Mouse (Mus musculus) kidney, adult 2 months (tissue): Measurements from ENCODE around the gene Rnf212. TPM values are rescaled to one million over a fixed set of nuclear protein-coding genes. Genes with fewer than 3 reads are reported as not detected.

Experiments used
- DNase-seq: peaks from one replicate; pipeline ENCODE4 v3.0.0; 2021
- H3K27ac ChIP-seq: fragments of 200-500 bp; 2 replicates; pipeline ENCODE4 v1.5.1; 2012; ENCODE audit warnings: low read depth, low read length, control low read depth, inconsistent platforms; ENCODE audit not compliant: insufficient read depth
- H3K27me3 ChIP-seq: fragments of 200-500 bp; replicated peaks from 2 replicates; pipeline ENCODE4 v1.6.1; 2012; ENCODE audit warnings: mild to moderate bottlenecking, moderate library complexity, low read length, inconsistent platforms; ENCODE audit not compliant: control insufficient read depth, insufficient read depth
- H3K36me3 ChIP-seq: fragments of 200-500 bp; 2 replicates; pipeline ENCODE4 v1.6.1; 2012; ENCODE audit warnings: mild to moderate bottlenecking, moderate library complexity, low read length, inconsistent platforms; ENCODE audit not compliant: control insufficient read depth, insufficient read depth
- H3K4me1 ChIP-seq: fragments of 200-500 bp; 2 replicates; pipeline ENCODE4 v1.6.1; 2011; ENCODE audit warnings: low read length; ENCODE audit not compliant: control insufficient read depth, insufficient read depth
- H3K4me3 ChIP-seq: fragments of 200-500 bp; 2 replicates; pipeline ENCODE4 v1.5.1; 2011; ENCODE audit warnings: mild to moderate bottlenecking, low read depth, low read length, control low read depth; ENCODE audit not compliant: insufficient read depth
- CTCF ChIP-seq: fragments of 200-500 bp; conservative IDR thresholded peaks from 2 replicates; pipeline ENCODE4 v1.5.1; 2011; ENCODE audit warnings: low read depth, mild to moderate bottlenecking, control low read depth, low read length, moderate library complexity, mixed read lengths; ENCODE audit not compliant: insufficient read depth, insufficient read length
- POLR2A ChIP-seq: fragments of 200-500 bp; IDR thresholded peaks from one replicate; pipeline ENCODE4 v1.6.1; 2011; ENCODE audit warnings: low read depth, low read length, control low read depth
- WGBS: fragments of 180-500 bp; shearing (Covaris S2); methylation state at CpG from one replicate; pipeline ENCODE4 v1.1.7; 2018; 5-methylcytosine and 5-hydroxymethylcytosine counted together
- polyA plus RNA-seq: library from polyadenylated mRNA; depleted of rRNA; stranded (reverse); fragments of >200 nt; gene quantifications from 2 replicates; pipeline ENCODE4 v1.2.3, GENCODE M21; 2012

Gene Rnf212
- polyA plus RNA-seq, 1 experiment: not detected

- Histone ChIP-seq H3K36me3 (no peaks in the 10 kb centered on the region), H3K4me1 (peaks cover 3% of the 10 kb centered on the region; the same call in 1 of the 2 replicates), H3K27ac (no peak overlapping the region), H3K27me3 (no peaks in the 10 kb centered on the region), H3K4me3 (no peak overlapping the region)
- no peak for DNase-seq
- WGBS: 63% methylated on average over 4 of the region's 4 CpGs
- TF ChIP-seq CTCF (no peak), POLR2A (no peak)
These were observed 77.4 kb downstream of the Rnf212 start for GRCm38 (mm10) chr5:108697341-108697753.

GRCm38 (mm10) chr5:108696542-108696941 is 78.2 kb downstream of the Rnf212 start:
- DNase-seq: no peak
- 61% methylated on average over 3 of the region's 3 CpGs for WGBS
- no peak overlapping the region for H3K4me3 ChIP-seq
- peaks cover 3% of the 10 kb centered on the region; the same call in 1 of the 2 replicates for H3K4me1 ChIP-seq
- TF ChIP-seq CTCF (no peak), POLR2A (no peak)
- no peak overlapping the region for H3K27ac ChIP-seq
- H3K36me3 ChIP-seq: no peaks in the 10 kb centered on the region
- no peaks in the 10 kb centered on the region for H3K27me3 ChIP-seq

GRCm38 (mm10) chr5:108695861-108696260 is 78.9 kb downstream of the Rnf212 start:
- WGBS: 97% methylated on average over 12 of the region's 12 CpGs
- Histone ChIP-seq H3K4me3 (no peak overlapping the region), H3K36me3 (no peaks in the 10 kb centered on the region)

GRCm38 (mm10) chr5:108694352-108695261 is 80.2 kb downstream of the Rnf212 start:
- H3K27ac ChIP-seq: no peak overlapping the region
- under 1% methylated on average over 97 of the region's 99 CpGs for WGBS
- peak overlapping the region; percentile 77 for H3K4me3 ChIP-seq
- peaks cover 3% of the 10 kb centered on the region; the same call in 1 of the 2 replicates for H3K4me1 ChIP-seq
- H3K36me3 ChIP-seq: no peaks in the 10 kb centered on the region
- TF ChIP-seq POLR2A (no peak), CTCF (no peak)
- DNase-seq: peak; percentile 74
- no peaks in the 10 kb centered on the region for H3K27me3 ChIP-seq

More at GRCm38 (mm10) chr5:108695861-108696260, 78.9 kb downstream of the Rnf212 start:
- Histone ChIP-seq H3K27ac (no peak overlapping the region), H3K27me3 (no peaks in the 10 kb centered on the region), H3K4me1 (peaks cover 3% of the 10 kb centered on the region; the same call in 1 of the 2 replicates)
- TF ChIP-seq POLR2A (no peak), CTCF (no peak)
- no peak for DNase-seq

- under 1% methylated on average over 43 of the region's 43 CpGs for WGBS
- peak overlapping the region; percentile 77 for H3K4me3 ChIP-seq
- peak; percentile 91 for DNase-seq
- H3K27me3 ChIP-seq: no peaks in the 10 kb centered on the region
- H3K4me1 ChIP-seq: peaks cover 3% of the 10 kb centered on the region; the same call in 1 of the 2 replicates
- H3K27ac ChIP-seq: no peak overlapping the region
- no peaks in the 10 kb centered on the region for H3K36me3 ChIP-seq
- TF ChIP-seq CTCF (no peak), POLR2A (no peak)
These were observed 80.9 kb downstream of the Rnf212 start for GRCm38 (mm10) chr5:108693872-108694288.

- no peaks in the 10 kb centered on the region for H3K36me3 ChIP-seq
- TF ChIP-seq POLR2A: no peak
- peak; percentile 54 for TF ChIP-seq CTCF
- peak within 1 kb of the TSS; percentile 55 for H3K4me3 ChIP-seq
- H3K27me3 ChIP-seq: no peaks in the 10 kb centered on the region
- peak; percentile 83 for DNase-seq
- H3K27ac ChIP-seq: no peak within 1 kb of the TSS
- WGBS: 2% methylated on average over 17 of the region's 18 CpGs
- H3K4me1 ChIP-seq: peaks cover 3% of the 10 kb centered on the region; the same call in 1 of the 2 replicates
These were observed 82.5 kb downstream of the Rnf212 start, which contains the start of gene Fgfrl1 for GRCm38 (mm10) chr5:108692271-108692670. Gene Fgfrl1, plus strand, starts transcription at chr5:108692382.

- H3K27ac ChIP-seq: no peak overlapping the region
- H3K4me3 ChIP-seq: no peak overlapping the region
- DNase-seq: no peak
- 73% methylated on average over 4 of the region's 4 CpGs for WGBS
- no peaks in the 10 kb centered on the region for H3K27me3 ChIP-seq
- TF ChIP-seq CTCF (0 out of 2 replicates have a peak, but pooled peaks have one; percentile 14), POLR2A (no peak)
- no peaks in the 10 kb centered on the region for H3K36me3 ChIP-seq
- H3K4me1 ChIP-seq: peaks cover 3% of the 10 kb centered on the region; the same call in 1 of the 2 replicates
These were observed 83.6 kb downstream of the Rnf212 start for GRCm38 (mm10) chr5:108691152-108691551.
